Mouse (Mus musculus) olfactory bulb, adult 2 months (tissue): Measurements from ENCODE around the gene Hist1h4f.

Source experiments
- CTCF ChIP-seq: fragments of 200-500 bp; IDR thresholded peaks from 2 replicates; pipeline ENCODE4 v1.5.1; 2012; ENCODE audit warnings: low read depth, mild to moderate bottlenecking, low read length, moderate library complexity; ENCODE audit not compliant: insufficient read depth
- POLR2A ChIP-seq: fragments of 200-500 bp; IDR thresholded peaks from 2 replicates; pipeline ENCODE4 v1.6.1; 2012; ENCODE audit warnings: mild to moderate bottlenecking, low read depth, low read length, moderate library complexity; ENCODE audit not compliant: insufficient read depth

DNA sequence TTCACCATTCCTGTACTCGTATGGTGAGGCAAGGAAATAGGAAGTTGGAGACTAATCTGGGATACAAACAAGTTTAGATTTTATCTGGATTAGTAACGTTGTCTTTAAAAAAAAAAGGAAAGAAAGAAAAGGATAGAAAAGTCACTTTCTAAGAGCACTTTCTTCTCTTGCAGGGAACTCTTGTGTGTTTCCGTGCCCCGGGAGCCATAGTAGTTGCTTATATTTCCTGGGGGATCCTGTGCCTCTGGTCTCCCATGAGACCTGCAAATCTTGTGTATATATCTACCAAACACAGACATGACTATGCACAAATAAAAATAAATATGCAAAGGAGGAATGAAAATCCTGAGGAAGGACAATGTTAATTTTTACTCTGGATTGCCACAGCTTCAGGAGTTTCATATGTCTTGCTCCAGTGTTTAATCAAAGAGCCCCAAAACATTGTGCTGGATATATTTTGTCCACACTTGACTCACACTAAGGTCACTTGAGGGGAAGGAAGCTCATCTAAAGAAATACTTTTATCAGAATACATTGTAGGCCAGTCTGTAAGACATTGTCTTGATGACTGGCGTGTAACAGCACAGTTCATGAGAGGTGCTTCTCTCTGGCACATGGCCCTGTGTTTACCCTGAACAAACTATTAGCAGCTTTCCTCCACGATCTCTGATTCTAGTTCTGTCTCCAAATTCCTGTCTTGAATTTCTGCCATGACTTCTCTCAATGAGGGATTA lies 25.6 kb upstream of the Hist1h4f start:
- TF ChIP-seq CTCF (no peak), POLR2A (no peak)
